Mouse (Mus musculus): ENCODE results near the gene BC003965.
"Not testable (repeated sequence)": the region's sequence is repeated elsewhere in the genome, so short reads cannot be mapped to it uniquely, and the experiment has no call there.

Gene BC003965

DNA sequence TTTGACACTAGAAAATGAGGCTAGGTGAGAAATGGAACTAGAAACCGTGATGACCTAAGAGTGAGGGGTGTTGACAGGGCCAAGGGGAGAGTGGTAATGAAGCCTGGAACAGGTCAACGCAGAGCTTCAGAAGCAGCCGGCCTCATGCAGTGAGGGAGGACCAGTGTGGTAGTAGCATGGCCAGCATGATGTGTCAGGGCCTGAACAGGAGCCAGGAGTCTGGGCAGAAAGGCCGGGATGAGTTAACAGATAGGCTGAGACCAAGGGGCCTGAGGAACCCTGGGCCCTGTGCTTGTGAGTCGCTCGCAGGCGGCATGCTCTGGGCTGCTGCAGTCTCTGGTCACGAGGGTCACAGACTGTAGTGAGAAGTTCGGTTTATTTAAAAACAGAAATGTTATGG lies 34.6 kb downstream of the BC003965 start:
- in situ Hi-C loops (cut with MboI, MseI) = no loop called here

- in situ Hi-C loops (cut with MboI, MseI) = loop anchor here (5.0 to 10.0 kb wide), 2 partner anchors 53 to 675 kb away; partner anchors contain the start of genes Pkd1 and Ube2i
Measured at GRCm38 (mm10) chr17:25219492-25220295, 35.3 kb downstream of the BC003965 start.

GRCm38 (mm10) chr17:25220746-25221145 lies 36.4 kb downstream of the BC003965 start:
- in situ Hi-C loops (cut with MboI, MseI) = loop anchor here (5.0 to 10.0 kb wide), 2 partner anchors 52 to 676 kb away; partner anchors contain the start of genes Pkd1 and Ube2i

DNA sequence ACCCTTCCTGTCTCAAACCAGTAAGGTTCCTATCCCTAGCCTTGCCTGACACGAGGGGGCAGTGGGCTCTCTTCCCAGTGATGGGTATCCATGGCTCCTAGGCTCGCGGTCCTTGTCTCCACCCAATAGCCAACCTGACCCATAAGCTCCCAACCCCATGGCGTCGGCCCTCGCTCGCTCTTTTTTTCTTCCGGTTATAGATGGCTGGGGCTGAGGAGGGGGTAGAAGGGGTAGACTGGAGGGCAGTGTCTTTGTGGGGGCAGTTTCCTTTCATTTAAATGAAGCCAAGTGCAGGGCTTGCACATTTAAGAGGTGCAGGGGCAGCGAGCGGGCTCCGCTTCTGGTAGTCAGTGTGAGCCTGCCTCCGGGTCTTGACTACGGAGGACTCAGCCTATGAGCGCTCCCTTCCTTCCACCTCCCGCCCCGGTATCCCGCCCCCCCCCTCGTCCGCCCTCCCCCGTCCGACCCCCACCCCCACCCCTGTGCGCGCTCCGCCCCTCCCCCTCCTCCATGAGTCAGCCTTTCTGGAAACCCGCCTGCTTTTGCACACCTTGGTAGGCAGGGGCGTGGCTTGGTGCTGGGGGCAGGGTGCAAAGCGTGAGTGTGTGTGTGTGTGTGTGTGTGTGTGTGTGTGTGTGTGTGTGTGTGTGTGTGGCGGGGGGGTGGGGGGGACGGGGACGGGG lies 37.6 kb downstream of the BC003965 start:
- in situ Hi-C loops (cut with MboI, MseI) = loop anchor here (5.0 to 10.0 kb wide), 2 partner anchors 50 to 677 kb away; partner anchors contain the start of genes Pkd1 and Ube2i

GRCm38 (mm10) chr17:25222504-25222940 lies 38.2 kb downstream of the BC003965 start:
- in situ Hi-C loops (cut with MboI, MseI) = loop anchor here (5.0 to 10.0 kb wide), 2 partner anchors 50 to 678 kb away; partner anchors contain the start of genes Pkd1 and Ube2i

GRCm38 (mm10) chr17:25222951-25223601 lies 38.7 kb downstream of the BC003965 start:
- in situ Hi-C loops (cut with MboI, MseI) = loop anchor here (5.0 to 10.0 kb wide), 2 partner anchors 49 to 678 kb away; partner anchors contain the start of genes Pkd1 and Ube2i

- in situ Hi-C loops (cut with MboI, MseI) = loop anchor here (5.0 to 10.0 kb wide), 2 partner anchors 48 to 680 kb away; partner anchors contain the start of genes Pkd1 and Ube2i
Measured at GRCm38 (mm10) chr17:25224586-25225222, 40.4 kb downstream of the BC003965 start.

GRCm38 (mm10) chr17:25225659-25226058 lies 41.3 kb downstream of the BC003965 start:
- in situ Hi-C loops (cut with MboI, MseI) = loop anchor here (10.0 kb wide), 1 partner anchor 681 kb away; the partner anchor contains the start of gene Pkd1

DNA sequence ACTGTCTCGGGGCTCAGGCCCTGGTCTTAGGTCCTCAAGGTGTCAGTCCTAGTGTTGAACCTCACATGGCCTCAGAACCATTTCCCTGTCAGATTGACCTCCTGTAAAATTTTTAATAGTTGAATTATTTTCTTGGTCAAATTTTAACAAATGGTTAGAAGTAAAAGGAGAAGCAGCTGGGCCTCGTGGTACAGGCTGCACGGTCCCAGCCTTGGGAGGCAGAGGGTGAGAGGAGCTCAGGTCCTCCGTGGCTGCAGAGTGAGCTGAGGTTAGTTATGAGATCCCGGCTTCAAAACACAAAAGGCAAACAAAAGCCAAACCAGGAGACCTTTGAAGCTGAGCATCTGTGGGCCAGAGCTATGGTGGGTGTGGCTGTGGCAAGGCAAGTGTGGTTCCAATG lies 43.6 kb downstream of the BC003965 start:
- in situ Hi-C loops (cut with MboI, MseI) = loop anchor here (10.0 kb wide), 1 partner anchor 683 kb away; the partner anchor contains the start of gene Pkd1

DNA sequence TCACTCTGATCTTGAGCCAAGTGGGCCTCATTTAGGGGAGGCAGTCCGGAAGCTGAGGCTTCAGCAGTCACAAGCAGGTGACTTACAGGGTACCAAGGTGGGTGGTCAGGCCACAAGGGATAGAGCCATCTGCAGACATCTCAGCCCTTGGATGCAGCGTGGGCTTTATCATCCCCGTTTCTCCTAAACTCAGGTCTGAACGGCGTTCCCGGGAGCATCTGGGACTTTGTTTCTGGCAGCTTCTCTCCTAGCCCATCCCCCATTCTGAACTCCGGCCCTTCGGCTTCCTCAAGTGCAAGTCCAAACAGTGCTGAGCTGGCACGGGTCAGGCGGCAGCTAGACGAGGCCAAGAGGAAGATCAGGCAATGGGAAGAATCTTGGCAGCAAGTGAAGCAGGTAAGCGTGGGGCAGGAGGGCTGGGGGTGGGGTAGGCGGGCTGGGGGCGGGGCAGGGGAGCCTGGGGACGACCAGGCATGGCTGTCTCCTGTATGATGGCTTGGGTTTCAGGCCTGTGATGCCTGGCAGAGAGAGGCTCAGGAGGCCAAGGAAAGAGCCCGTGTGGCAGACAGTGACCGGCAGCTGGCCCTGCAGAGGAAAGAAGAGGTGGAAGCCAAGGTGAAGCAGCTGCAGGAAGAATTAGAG lies 45.8 kb downstream of the BC003965 start:
- in situ Hi-C loops (cut with MboI, MseI) = not testable (repeated sequence)

DNA sequence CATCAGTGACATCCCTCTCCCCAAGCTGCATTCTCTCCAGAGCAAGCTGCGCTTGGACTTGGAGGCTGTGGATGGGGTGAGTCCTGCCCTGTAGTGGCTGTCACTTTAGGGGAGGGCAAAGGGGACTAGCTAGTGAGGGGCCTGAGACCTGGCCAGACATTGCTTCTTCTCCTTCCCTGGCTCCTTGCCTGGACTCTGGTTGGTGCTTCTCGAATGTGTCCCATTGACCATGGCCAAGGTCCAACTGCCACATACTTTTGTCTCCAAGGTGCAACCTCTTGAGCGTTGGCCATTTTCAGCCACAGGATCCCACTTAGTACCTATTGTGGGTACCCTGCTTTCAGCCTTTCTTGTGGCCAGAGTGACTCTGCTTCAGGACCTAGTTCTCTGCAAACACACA lies 46.3 kb downstream of the BC003965 start:
- in situ Hi-C loops (cut with MboI, MseI) = no loop called here

DNA sequence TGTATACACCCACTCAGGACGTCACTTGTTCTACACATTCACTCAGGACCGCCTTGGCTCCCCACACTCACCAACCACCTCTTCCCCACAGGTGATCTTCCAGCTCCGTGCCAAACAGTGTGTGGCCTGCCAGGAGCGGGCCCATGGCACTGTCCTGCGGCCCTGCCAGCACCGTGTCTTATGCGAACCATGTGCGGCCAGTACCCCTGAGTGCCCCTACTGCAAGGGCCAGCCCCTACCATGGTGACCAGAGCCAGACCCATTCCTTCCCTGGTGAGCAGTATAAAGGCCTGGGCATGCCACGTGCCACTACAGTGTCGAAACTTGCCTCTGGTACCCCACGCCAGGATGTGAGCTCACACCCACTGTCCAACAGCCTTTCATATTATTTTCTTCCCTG lies 47.3 kb downstream of the BC003965 start:
- in situ Hi-C loops (cut with MboI, MseI) = not testable (repeated sequence)

- in situ Hi-C loops (cut with MboI, MseI) = no loop called here
Measured at GRCm38 (mm10) chr17:25235635-25236034, 51.3 kb downstream of the BC003965 start.

Data from T-helper 1 cell (primary cell).